Comparison of ENCODE assay signal across 20 mouse cellular contexts in genomic region chr16:86189874-86190273, GRCm38 (mm10).
A peak's percentile ranks its signal among the peaks of the same experiment; 100 is the strongest.
DNase-seq lines count a peak whose midpoint lies in the region; ATAC-seq lines count a peak whose summit lies in the region.
"Had no signal": no experiment of that assay in that cellular context is flagged by ENCODE, and none has a peak within 500 bp of the region (broad histone marks: within the 10 kb centered on the region; RNA-seq: fewer than 3 reads in every experiment).

No protein-coding gene starts in this region.

- ATAC-seq in frontal cortex, adult (ENCODE audit: low TSS enrichment) = peak; percentile 95
- ATAC-seq: activated CD4-positive, CD25-positive, alpha-beta regulatory T cell, adult 4 months; forebrain, embryonic 13.5 days; forebrain, embryonic 15.5 days; forebrain, postnatal 0 days; Patski had no signal

- no peak for DNase-seq in frontal cortex, postnatal 14 days (ENCODE audit: low spot score in 2 of 2)
- peak; percentile 35 for DNase-seq in brain, adult 2 months (ENCODE audit: low read depth, low spot score)
- peak; percentile 40 for DNase-seq in telencephalon, adult 2 months (ENCODE audit: low read depth, low spot score)
- no peak for DNase-seq in spleen, postnatal 14 days (ENCODE audit: low spot score in 2 of 2)
- DNase-seq in embryo, embryonic 9.5 days (ENCODE audit: extremely low spot score) = no peak
- DNase-seq: adrenal gland, adult 8-10 months; adrenal gland, postnatal 14 days; adrenal gland, postnatal 36 days; cerebellum, adult 11-12 months; cerebellum, adult 2 months; cerebellum, adult 9-10 months; cerebellum, postnatal 10 days; cerebellum, postnatal 25 days; embryo, embryonic 11 days; forebrain, postnatal 0 days had no signal

Comparison
In these comparisons a context has a peak if more than half of its experiments do, and no peak if none do; other contexts are left out.
1. DNase-seq: peak in brain, adult 2 months (single experiment) and telencephalon, adult 2 months (single experiment); none in frontal cortex, postnatal 14 days (0 of 2), spleen, postnatal 14 days (0 of 2) and embryo, embryonic 9.5 days (single experiment).